13 mouse cellular contexts compared by ENCODE assay signal in the genomic region with DNA sequence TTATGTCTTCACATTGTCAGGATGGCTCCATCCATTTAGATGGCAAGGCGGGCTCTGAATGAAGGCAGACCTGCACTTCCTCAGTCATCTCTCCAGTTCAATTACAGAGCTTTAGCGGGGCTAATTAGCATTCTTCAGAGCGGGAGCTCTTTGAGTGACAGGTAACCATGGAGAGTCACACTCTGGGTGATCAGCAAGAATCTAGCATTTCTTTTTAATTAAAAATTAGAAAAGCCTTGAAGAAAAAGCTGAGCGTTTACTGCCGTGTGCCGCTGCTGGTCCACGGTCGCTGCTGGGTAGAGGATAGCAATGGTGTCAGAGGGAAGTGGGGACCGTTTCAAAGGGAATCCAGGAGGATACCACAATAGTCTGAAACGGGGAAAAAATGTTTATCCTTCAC.
A peak's percentile ranks its signal among the peaks of the same experiment; 100 is the strongest.
DNase-seq lines count a peak whose midpoint lies in the region; ATAC-seq lines count a peak whose summit lies in the region.
"Had no signal": no experiment of that assay in that cellular context is flagged by ENCODE, and none has a peak within 500 bp of the region (broad histone marks: within the 10 kb centered on the region; RNA-seq: fewer than 3 reads in every experiment).

No protein-coding gene starts in this region.

- peaks cover 5% of the 10 kb centered on the region; the same call in 1 of the 2 replicates for H3K4me1 ChIP-seq in heart, embryonic 13.5 days
- H3K4me1 ChIP-seq in heart, embryonic 10.5 days: no peaks in the 10 kb centered on the region
- peaks cover 13% of the 10 kb centered on the region; the same call in 1 of the 2 replicates for H3K4me1 ChIP-seq in forebrain, embryonic 12.5 days
- H3K4me1 ChIP-seq in limb, embryonic 11.5 days (ENCODE audit: control insufficient read depth, insufficient read depth, low read length): no peaks in the 10 kb centered on the region; the same call in 1 of the 2 replicates
- H3K4me1 ChIP-seq in neural tube, embryonic 15.5 days: no peaks in the 10 kb centered on the region
- H3K4me1 ChIP-seq in kidney, embryonic 15.5 days: no peaks in the 10 kb centered on the region; the same call in 1 of the 2 replicates

- 59% methylated on average over 10 of the region's 10 CpGs for WGBS in heart, embryonic 13.5 days
- 53% methylated on average over 10 of the region's 10 CpGs for WGBS in heart, embryonic 10.5 days
- WGBS in forebrain, embryonic 12.5 days: 5% methylated on average over 10 of the region's 10 CpGs
- WGBS in limb, embryonic 11.5 days: 23% methylated on average over 10 of the region's 10 CpGs
- WGBS in neural tube, embryonic 15.5 days: 29% methylated on average over 10 of the region's 10 CpGs
- WGBS in kidney, embryonic 15.5 days: 55% methylated on average over 10 of the region's 10 CpGs

- H3K9ac ChIP-seq in heart, embryonic 13.5 days: no peak overlapping the region
- H3K9ac ChIP-seq in forebrain, embryonic 12.5 days: no peak overlapping the region
- no peak overlapping the region for H3K9ac ChIP-seq in limb, embryonic 11.5 days (ENCODE audit: low read length)
- no peak overlapping the region for H3K9ac ChIP-seq in neural tube, embryonic 15.5 days (replicated peaks)
- H3K9ac ChIP-seq in kidney, embryonic 15.5 days: no peak overlapping the region
- H3K9ac ChIP-seq: liver, embryonic 14.5 days had no signal

- no peaks in the 10 kb centered on the region for H3K9me3 ChIP-seq in heart, embryonic 13.5 days
- no peaks in the 10 kb centered on the region for H3K9me3 ChIP-seq in heart, embryonic 10.5 days
- no peaks in the 10 kb centered on the region for H3K9me3 ChIP-seq in forebrain, embryonic 12.5 days
- H3K9me3 ChIP-seq in limb, embryonic 11.5 days (ENCODE audit: control insufficient read depth, low read length): no peaks in the 10 kb centered on the region
- no peaks in the 10 kb centered on the region for H3K9me3 ChIP-seq in neural tube, embryonic 15.5 days (replicated peaks)
- H3K9me3 ChIP-seq in kidney, embryonic 15.5 days (replicated peaks): no peaks in the 10 kb centered on the region

- ATAC-seq in heart, embryonic 13.5 days (ENCODE audit: extremely low read depth, insufficient number of reproducible peaks, low FRiP score, low TSS enrichment): no peak
- peak; percentile 93 for ATAC-seq in forebrain, embryonic 12.5 days (ENCODE audit: low FRiP score)
- no peak for ATAC-seq in limb, embryonic 11.5 days (ENCODE audit: insufficient number of reproducible peaks, low FRiP score, low TSS enrichment, low read depth)
- ATAC-seq in neural tube, embryonic 15.5 days (ENCODE audit: low FRiP score): no peak
- ATAC-seq in kidney, embryonic 15.5 days (replicated peaks; ENCODE audit: low FRiP score): no peak
- ATAC-seq: Patski had no signal

- no peaks in the 10 kb centered on the region for H3K27me3 ChIP-seq in heart, embryonic 13.5 days (replicated peaks)
- H3K27me3 ChIP-seq in heart, embryonic 10.5 days (ENCODE audit: insufficient read depth, poor library complexity, severe bottlenecking): no peaks in the 10 kb centered on the region
- H3K27me3 ChIP-seq in forebrain, embryonic 12.5 days: no peaks in the 10 kb centered on the region
- no peaks in the 10 kb centered on the region for H3K27me3 ChIP-seq in limb, embryonic 11.5 days (ENCODE audit: control insufficient read depth, insufficient read depth, low read length)
- no peaks in the 10 kb centered on the region for H3K27me3 ChIP-seq in neural tube, embryonic 15.5 days (replicated peaks)
- H3K27me3 ChIP-seq in kidney, embryonic 15.5 days: no peaks in the 10 kb centered on the region
- H3K27me3 ChIP-seq: Patski had no signal

- no peak overlapping the region for H3K27ac ChIP-seq in heart, embryonic 13.5 days (replicated peaks)
- no peak overlapping the region; the same call in 1 of the 2 replicates for H3K27ac ChIP-seq in heart, embryonic 10.5 days
- peak overlapping the region; percentile 72 for H3K27ac ChIP-seq in forebrain, embryonic 12.5 days
- H3K27ac ChIP-seq in limb, embryonic 11.5 days (replicated peaks; ENCODE audit: low read depth, low read length): peak overlapping the region; percentile 24; the same call in 1 of the 2 replicates
- H3K27ac ChIP-seq in neural tube, embryonic 15.5 days (replicated peaks): no peak overlapping the region
- no peak overlapping the region for H3K27ac ChIP-seq in kidney, embryonic 15.5 days
- H3K27ac ChIP-seq: liver, embryonic 14.5 days had no signal

- peak overlapping the region; percentile 31; the same call in 1 of the 2 replicates for H3K4me2 ChIP-seq in heart, embryonic 13.5 days
- peak overlapping the region; percentile 45 for H3K4me2 ChIP-seq in forebrain, embryonic 12.5 days
- H3K4me2 ChIP-seq in limb, embryonic 11.5 days (ENCODE audit: low read depth, severe bottlenecking): no peak overlapping the region
- H3K4me2 ChIP-seq in neural tube, embryonic 15.5 days: peak overlapping the region; percentile 41
- H3K4me2 ChIP-seq in kidney, embryonic 15.5 days: no peak overlapping the region

- no peak overlapping the region for H3K4me3 ChIP-seq in heart, embryonic 13.5 days
- no peak overlapping the region for H3K4me3 ChIP-seq in heart, embryonic 10.5 days
- H3K4me3 ChIP-seq in forebrain, embryonic 12.5 days (replicated peaks): peak overlapping the region; percentile 20
- H3K4me3 ChIP-seq in limb, embryonic 11.5 days (ENCODE audit: low read depth, low read length): no peak overlapping the region
- 0 out of 2 replicates have a peak overlapping the region, but pooled peaks have one; percentile 16 for H3K4me3 ChIP-seq in neural tube, embryonic 15.5 days (replicated peaks)
- no peak overlapping the region for H3K4me3 ChIP-seq in kidney, embryonic 15.5 days (replicated peaks)

- no peaks in the 10 kb centered on the region for H3K36me3 ChIP-seq in heart, embryonic 13.5 days
- H3K36me3 ChIP-seq in heart, embryonic 10.5 days: no peaks in the 10 kb centered on the region
- no peaks in the 10 kb centered on the region for H3K36me3 ChIP-seq in forebrain, embryonic 12.5 days (replicated peaks)
- no peaks in the 10 kb centered on the region for H3K36me3 ChIP-seq in limb, embryonic 11.5 days (ENCODE audit: control insufficient read depth, insufficient read depth, low read length)
- H3K36me3 ChIP-seq in neural tube, embryonic 15.5 days: no peaks in the 10 kb centered on the region
- no peaks in the 10 kb centered on the region for H3K36me3 ChIP-seq in kidney, embryonic 15.5 days

- DNase-seq in heart, embryonic 10.5 days (ENCODE audit: low spot score): no peak
- DNase-seq in limb, embryonic 11.5 days (ENCODE audit: low spot score): no peak
- no peak for DNase-seq in kidney, adult 11 months
- DNase-seq in cerebellum, postnatal 4 days (ENCODE audit: low spot score in 2 of 2): no peak
- DNase-seq: gastrocnemius, postnatal 25 days; kidney, postnatal 4 days; right cerebral cortex, adult 18-20 months had no signal

Comparison
In these comparisons a context has a peak if more than half of its experiments do, and no peak if none do; other contexts are left out.
1. H3K27ac ChIP-seq: peak in forebrain, embryonic 12.5 days (single experiment) and limb, embryonic 11.5 days (single experiment); none in heart, embryonic 13.5 days (single experiment), heart, embryonic 10.5 days (single experiment), neural tube, embryonic 15.5 days (single experiment) and kidney, embryonic 15.5 days (single experiment).
2. H3K4me2 ChIP-seq: peak in heart, embryonic 13.5 days (single experiment), forebrain, embryonic 12.5 days (single experiment) and neural tube, embryonic 15.5 days (single experiment); none in limb, embryonic 11.5 days (single experiment) and kidney, embryonic 15.5 days (single experiment).
3. H3K4me3 ChIP-seq: peak in forebrain, embryonic 12.5 days (single experiment) and neural tube, embryonic 15.5 days (single experiment); none in heart, embryonic 13.5 days (single experiment), heart, embryonic 10.5 days (single experiment), limb, embryonic 11.5 days (single experiment) and kidney, embryonic 15.5 days (single experiment).